In genomic region chr10:59292558-59292957, GRCm38 (mm10) we compare ENCODE assay signal across 8 mouse cellular contexts. TPM values are rescaled to one million over a fixed set of nuclear protein-coding genes. Genes with fewer than 3 reads are reported as not detected.
A peak's percentile ranks its signal among the peaks of the same experiment; 100 is the strongest.
DNase-seq lines count a peak whose midpoint lies in the region; ATAC-seq lines count a peak whose summit lies in the region.

No protein-coding gene starts in this region.

- no peaks in the 10 kb centered on the region for H3K9me3 ChIP-seq in midbrain, embryonic 13.5 days

- no peak overlapping the region for H3K4me3 ChIP-seq in midbrain, embryonic 13.5 days (replicated peaks)

- intact Hi-C loops in gastrocnemius, postnatal 14 days (cut with DNase I; ENCODE audit: low total_unique reads), result loop anchor here (5.0 to 10.0 kb wide), 3 partner anchors 125 to 572 kb away; no protein-coding TSS in a partner anchor
- intact Hi-C loops in left cerebral cortex, postnatal 36 days (cut with DNase I), result loop anchor here (2.0 to 5.0 kb wide), 3 partner anchors 72 to 480 kb away; partner anchors contain the start of genes Sept10, Sh3rf3 and Sowahc

- ATAC-seq in activated CD4-positive, CD25-positive, alpha-beta regulatory T cell, adult 4 months, result peak; percentile 47
- peak; percentile 72 for ATAC-seq in midbrain, embryonic 13.5 days
- ATAC-seq in erythroid progenitor cell, adult 5-6 weeks (replicated peaks; ENCODE audit: low FRiP score, poor library complexity, severe bottlenecking), result no peak

- H3K4me2 ChIP-seq in midbrain, embryonic 13.5 days (replicated peaks), result no peak overlapping the region

- 35% methylated on average over 4 of the region's 4 CpGs for WGBS in midbrain, embryonic 13.5 days

- no peaks in the 10 kb centered on the region for H3K36me3 ChIP-seq in midbrain, embryonic 13.5 days

- H3K4me1 ChIP-seq in midbrain, embryonic 13.5 days (replicated peaks), result no peaks in the 10 kb centered on the region

- H3K27ac ChIP-seq in midbrain, embryonic 13.5 days, result no peak overlapping the region

- DNase-seq in cerebellum, postnatal 36 days, result peak; percentile 75 to 81
- peak; percentile 67 for DNase-seq in gastrocnemius, postnatal 14 days
- peak; percentile 80 for DNase-seq in kidney, adult 11 months
- peak; percentile 75 to 84 for DNase-seq in left cerebral cortex, postnatal 36 days (ENCODE audit: low spot score in 2 of 2)
- peak; percentile 50 for DNase-seq in skeletal muscle tissue, adult 2 months (ENCODE audit: low read depth, low spot score)

- no peaks in the 10 kb centered on the region for H3K27me3 ChIP-seq in midbrain, embryonic 13.5 days

- no peak overlapping the region for H3K9ac ChIP-seq in midbrain, embryonic 13.5 days (replicated peaks)

RNA-seq across cellular contexts. Expression of gene P4ha1, which starts 30.5 kb away (rescaled TPM):
- 10 to 100 TPM; 36.8 to 37.7 TPM for polyA plus RNA-seq in activated CD4-positive, CD25-positive, alpha-beta regulatory T cell, adult 4 months (2017; shearing (Covaris generic))
- 10 to 100 TPM; 29.9 to 34.2 TPM for total RNA-seq in gastrocnemius, postnatal 14 days (2021)
- total RNA-seq in left cerebral cortex, postnatal 36 days (2021), result 10 to 100 TPM; 31.7 to 45.5 TPM
- polyA plus RNA-seq in midbrain, embryonic 13.5 days (2015; fragmentation: Nextera tagmentation; extraction: Ambion mirVana), result 23.1 and 27.4 TPM in 2 replicates
- 2.5 and 6.5 TPM in 2 replicates for total RNA-seq in erythroid progenitor cell, adult 5-6 weeks (2015; ENCODE audit: low replicate concordance)
- 8.9 and 12.9 TPM in 2 replicates for total RNA-seq in erythroid progenitor cell, adult 5-6 weeks (2017; ENCODE audit: low replicate concordance)
